Mouse (Mus musculus) CH12.LX (cell line): ENCODE data around the gene Ovol3. TPM values are rescaled to one million over a fixed set of nuclear protein-coding genes. Genes with fewer than 3 reads are reported as not detected.

ENCODE experiments used
- DNase-seq: peaks from one replicate; pipeline ENCODE4 v3.0.0-alpha.2; 2013; ENCODE audit errors: extremely low read depth
- H3K27ac ChIP-seq: 2 replicates; pipeline ENCODE4 v1.5.1; 2012; ENCODE audit warnings: low read depth, mild to moderate bottlenecking, control low read depth, moderate library complexity; ENCODE audit not compliant: insufficient read depth
- H3K27me3 ChIP-seq: replicated peaks from 2 replicates; pipeline ENCODE3; 2012; ENCODE audit warnings: inconsistent platforms
- H3K36me3 ChIP-seq, 2 experiments: replicated peaks in 1 of 2; 2 replicates each; pipeline versions ENCODE3 to v1.6.1; 2012; ENCODE audit warnings: inconsistent platforms in 1 of 2, low read length in 1 of 2, mild to moderate bottlenecking in 1 of 2, mixed read lengths in 1 of 2, moderate library complexity in 1 of 2; ENCODE audit not compliant: control insufficient read depth in 1 of 2, insufficient read depth in 1 of 2
- H3K4me1 ChIP-seq, 2 experiments: 2 replicates each; pipeline ENCODE4 v1.6.1; 2012; ENCODE audit warnings: inconsistent platforms in 1 of 2, moderate library complexity in 1 of 2; ENCODE audit not compliant: insufficient read depth in 2 of 2, control insufficient read depth in 1 of 2
- H3K4me2 ChIP-seq: 2 replicates; pipeline ENCODE4 v1.6.1; 2012; ENCODE audit warnings: low read depth, mild to moderate bottlenecking, control low read depth; ENCODE audit not compliant: poor library complexity, insufficient read depth, severe bottlenecking
- H3K4me3 ChIP-seq, 3 experiments: fragments of 150-350 bp in 1 of 3; sonication (generic) in 1 of 3; replicated peaks in 1 of 3; 2 replicates each; pipeline versions ENCODE3 to v1.5.1; 2011 to 2012; ENCODE audit warnings: low read depth in 2 of 3, low read length in 2 of 3, mild to moderate bottlenecking in 2 of 3, moderate library complexity in 2 of 3, control low read depth in 1 of 3, improper control_type of control experiment in 1 of 3, inconsistent platforms in 1 of 3, mixed read lengths in 1 of 3; ENCODE audit not compliant: poor library complexity in 1 of 3
- H3K79me2 ChIP-seq: replicated peaks from 2 replicates; pipeline ENCODE4 v1.6.1; 2012; ENCODE audit warnings: mild to moderate bottlenecking, moderate library complexity; ENCODE audit not compliant: control insufficient read depth, poor library complexity, insufficient read depth, severe bottlenecking; ENCODE audit errors: extremely low read depth
- H3K9ac ChIP-seq: 2 replicates; pipeline ENCODE4 v1.6.1; 2012; ENCODE audit warnings: low read depth, mild to moderate bottlenecking, control low read depth, moderate library complexity; ENCODE audit not compliant: insufficient read depth
- H3K9me3 ChIP-seq: replicated peaks from 2 replicates; pipeline ENCODE3; 2012; ENCODE audit warnings: low read length, inconsistent platforms, mixed read lengths
- CTCF ChIP-seq, 2 experiments: IDR thresholded peaks in 1 of 2; conservative IDR thresholded peaks in 1 of 2; 2 replicates each; pipeline ENCODE4 v1.5.1; 2011 to 2012; ENCODE audit warnings: low read depth in 2 of 2, low read length in 2 of 2, improper control_type of control experiment in 1 of 2, inconsistent platforms in 1 of 2, mild to moderate bottlenecking in 1 of 2, moderate library complexity in 1 of 2
- E2F4 ChIP-seq: IDR thresholded peaks from 2 replicates; pipeline ENCODE4 v1.6.1; 2011; ENCODE audit warnings: low read depth, low read length, improper control_type of control experiment; ENCODE audit not compliant: insufficient replicate concordance
- EP300 ChIP-seq: IDR thresholded peaks from 2 replicates; pipeline ENCODE4 v1.6.1; 2011; ENCODE audit warnings: low read length, improper control_type of control experiment
- ETS1 ChIP-seq: conservative IDR thresholded peaks from 2 replicates; pipeline ENCODE4 v1.6.1; 2012; ENCODE audit warnings: low read depth, mild to moderate bottlenecking, inconsistent platforms, low read length, improper control_type of control experiment, moderate library complexity
- HCFC1 ChIP-seq: IDR thresholded peaks from 2 replicates; pipeline ENCODE4 v1.6.1; 2012; ENCODE audit warnings: low read depth, mild to moderate bottlenecking, inconsistent platforms, low read length, improper control_type of control experiment
- IRF4 ChIP-seq: IDR thresholded peaks from 2 replicates; pipeline ENCODE4 v1.6.1; 2014; ENCODE audit warnings: low read depth, mild to moderate bottlenecking, inconsistent platforms, low read length, improper control_type of control experiment
- JUN ChIP-seq: IDR thresholded peaks from 2 replicates; pipeline ENCODE4 v1.6.1; 2011; ENCODE audit warnings: low read depth, mild to moderate bottlenecking, low read length, improper control_type of control experiment, moderate library complexity; ENCODE audit not compliant: insufficient read depth
- JUND ChIP-seq: conservative IDR thresholded peaks from 2 replicates; pipeline ENCODE4 v1.6.1; 2011; ENCODE audit warnings: low read depth, low read length, improper control_type of control experiment
- MAZ ChIP-seq: IDR thresholded peaks from 2 replicates; pipeline ENCODE4 v1.6.1; 2012; ENCODE audit warnings: low read depth, mild to moderate bottlenecking, inconsistent platforms, low read length, improper control_type of control experiment, moderate library complexity
- MEF2A ChIP-seq: IDR thresholded peaks from 2 replicates; pipeline ENCODE4 v1.6.1; 2014; ENCODE audit warnings: low read depth, mild to moderate bottlenecking, inconsistent platforms, low read length, improper control_type of control experiment, borderline replicate concordance
- MXI1 ChIP-seq: IDR thresholded peaks from 2 replicates; pipeline ENCODE4 v1.6.1; 2011; ENCODE audit warnings: mild to moderate bottlenecking, low read depth, low read length, improper control_type of control experiment
- MYC ChIP-seq: IDR thresholded peaks from 2 replicates; pipeline ENCODE4 v1.6.1; 2011; ENCODE audit warnings: low read depth, mild to moderate bottlenecking, improper control_type of control experiment, low read length
- NELFE ChIP-seq: IDR thresholded peaks from 2 replicates; pipeline ENCODE4 v1.6.1; 2011; ENCODE audit warnings: low read depth, low read length, improper control_type of control experiment
- SIN3A ChIP-seq: IDR thresholded peaks from 2 replicates; pipeline ENCODE4 v1.6.1; 2012; ENCODE audit warnings: low read length, improper control_type of control experiment, inconsistent platforms
- SMC3 ChIP-seq: IDR thresholded peaks from 2 replicates; pipeline ENCODE4 v1.6.1; 2011; ENCODE audit warnings: low read depth, low read length, improper control_type of control experiment
- TCF12 ChIP-seq: IDR thresholded peaks from 2 replicates; pipeline ENCODE4 v1.6.1; 2014; ENCODE audit warnings: low read depth, mild to moderate bottlenecking, inconsistent platforms, low read length, improper control_type of control experiment
- USF2 ChIP-seq: conservative IDR thresholded peaks from 2 replicates; pipeline ENCODE4 v1.6.1; 2011; ENCODE audit warnings: low read depth, low read length, improper control_type of control experiment
- ZC3H11A ChIP-seq: IDR thresholded peaks from 2 replicates; pipeline ENCODE4 v1.6.1; 2012; ENCODE audit warnings: low read depth, mild to moderate bottlenecking, inconsistent platforms, low read length, improper control_type of control experiment
- ZMIZ1 ChIP-seq: IDR thresholded peaks from 2 replicates; pipeline ENCODE4 v1.6.1; 2012; ENCODE audit warnings: low read depth, mild to moderate bottlenecking, inconsistent platforms, low read length, improper control_type of control experiment
- ZNF384 ChIP-seq: IDR thresholded peaks from 2 replicates; pipeline ENCODE4 v1.6.1; 2012; ENCODE audit warnings: low read depth, low read length, improper control_type of control experiment, inconsistent platforms
- dilution Hi-C: fragments of 300-500 bp; cut with MboI; formaldehyde crosslinking; loops from 2 replicates; pipeline ENCODE4 v1.14.3; 2020; ENCODE audit warnings: low sequenced_read_pairs; ENCODE audit not compliant: extremely low pct_unique_long_range_greater_than_20kb, extremely low pct_ligation_motif_present
- in situ Hi-C: fragments of 300-500 bp; cut with MboI; formaldehyde crosslinking; loops from 3 replicates; pipeline ENCODE4 v1.14.3; 2019; ENCODE audit warnings: low sequenced_read_pairs, low pct_ligation_motif_present, low pct_unique_long_range_greater_than_20kb, mixed read lengths
- polyA plus RNA-seq: library from polyadenylated mRNA; unstranded; fragments of >175 nt; gene quantifications from 2 replicates; pipeline ENCODE4 v1.2.1, GENCODE M21; 2012; ENCODE audit warnings: low read depth; ENCODE audit not compliant: insufficient read length
- total RNA-seq, 2 experiments: library from RNA; depleted of rRNA; stranded (reverse); fragments of 300-350 nt in 1 of 2; fragments of >200 nt in 1 of 2; gene quantifications; 2 replicates each; pipeline ENCODE4 v1.2.3; 2012 to 2014

Gene Ovol3
- total and polyA plus RNA-seq, 3 experiments, result 0.42 to 4.3 (median 2.8) TPM

- Histone ChIP-seq H3K4me1 (peaks cover 12 to 41% of the 10 kb centered on the region in 2 experiments), H3K36me3 (peaks cover 29 to 52% of the 10 kb centered on the region in 2 experiments), H3K9ac (peak overlapping the region; percentile 45), H3K27ac (no peak overlapping the region), H3K79me2 (no peaks in the 10 kb centered on the region), H3K27me3 (no peaks in the 10 kb centered on the region), H3K9me3 (no peaks in the 10 kb centered on the region)
- dilution Hi-C loops, result no loop called here
- in situ Hi-C loops, result no loop called here
- no peak for DNase-seq
- TF ChIP-seq SIN3A (peak; percentile 71; the same call in 1 of the 2 replicates), JUN (no peak), E2F4 (no peak)
- TF ChIP-seq, all 38 proteins: peak for 1
- Histone ChIP-seq H3K4me3 (peak overlapping the region; percentile 66 to 79 (median 69)), H3K4me2 (peak overlapping the region; percentile 64)
Measured at GRCm38 (mm10) chr7:30231328-30231668, 4.2 kb downstream of the Ovol3 start.

GRCm38 (mm10) chr7:30224206-30224605, 11.3 kb downstream of the Ovol3 start:
- Histone ChIP-seq H3K79me2 (no peaks in the 10 kb centered on the region), H3K4me1 (peaks cover 6 to 9% of the 10 kb centered on the region in 2 experiments), H3K9me3 (peaks cover 2% of the 10 kb centered on the region), H3K4me3 (no peak overlapping the region), H3K27me3 (no peaks in the 10 kb centered on the region), H3K36me3 (peaks cover 31 to 54% of the 10 kb centered on the region in 2 experiments), H3K9ac (no peak overlapping the region), H3K27ac (no peak overlapping the region), H3K4me2 (no peak overlapping the region)
- dilution Hi-C loops, result no loop called here
- no peak for DNase-seq
- in situ Hi-C loops, result no loop called here
- TF ChIP-seq TCF12 (no peak), USF2 (no peak), SMC3 (no peak), JUN (no peak), ETS1 (no peak), CTCF (conservative IDR thresholded peaks at IDR 0.05 in 1 of 2, IDR thresholded peaks at IDR 0.05 in 1 of 2; ENCODE audit: low read depth in 2 of 2, low read length in 2 of 2) (no peak), JUND (no peak), EP300 (no peak), SIN3A (no peak), NELFE (no peak), ZMIZ1 (no peak), ZC3H11A (no peak), MXI1 (no peak), ZNF384 (no peak), HCFC1 (no peak), E2F4 (no peak), MYC (no peak), MAZ (no peak), IRF4 (no peak), MEF2A (no peak)
